Mouse (Mus musculus) erythroblast, adult 5-6 weeks (primary cell): ENCODE data around the gene Arl11. TPM values are rescaled to one million over a fixed set of nuclear protein-coding genes. Genes with fewer than 3 reads are reported as not detected.

Experiments
- ATAC-seq: replicated peaks from 2 replicates; pipeline ENCODE4 v1.8.0; 2016; ENCODE audit warnings: moderate number of reproducible peaks, mild to moderate bottlenecking, moderate TSS enrichment, inconsistent platforms; ENCODE audit not compliant: poor library complexity, low FRiP score, severe bottlenecking
- total RNA-seq, 2 experiments: library from RNA; stranded (forward) in 1 of 2; stranded (reverse) in 1 of 2; fragments of 150-400 nt in 1 of 2; fragments of 200-764, 138-1000 nt in 1 of 2; gene quantifications; 2 replicates each; pipeline versions ENCODE4 v1.2.3 to v1.2.4; 2015 to 2017; ENCODE audit warnings: low replicate concordance in 2 of 2

The Arl11 gene
- total RNA-seq (2015; ENCODE audit: low replicate concordance) (5.4 and 7.3 TPM in 2 replicates), total RNA-seq (2017; ENCODE audit: low replicate concordance) (2.3 and 2.9 TPM in 2 replicates)

DNA sequence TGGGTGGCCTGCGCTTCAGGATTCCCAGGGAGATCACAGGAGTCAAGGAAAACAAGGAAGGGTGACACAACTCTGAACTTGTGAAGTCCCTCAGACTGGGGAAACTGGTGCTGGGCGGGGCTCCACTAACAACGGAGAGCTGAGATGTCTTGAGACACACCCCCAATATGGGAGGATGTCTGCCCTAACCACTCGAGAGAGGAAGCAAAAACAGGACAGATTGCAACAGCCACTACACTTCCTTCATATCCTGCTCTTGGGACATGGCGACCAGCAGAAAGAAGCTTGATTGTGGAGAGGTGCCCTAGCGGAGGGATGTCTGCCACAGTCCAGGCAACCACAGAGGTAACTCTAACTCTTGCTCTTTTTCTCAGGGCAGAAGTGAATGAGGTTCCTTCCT is at the start of gene Arl11:
Gene Arl11, plus strand, starts transcription at position 161 of the 400 bp plus-strand sequence.
- ATAC-seq: no peak

DNA sequence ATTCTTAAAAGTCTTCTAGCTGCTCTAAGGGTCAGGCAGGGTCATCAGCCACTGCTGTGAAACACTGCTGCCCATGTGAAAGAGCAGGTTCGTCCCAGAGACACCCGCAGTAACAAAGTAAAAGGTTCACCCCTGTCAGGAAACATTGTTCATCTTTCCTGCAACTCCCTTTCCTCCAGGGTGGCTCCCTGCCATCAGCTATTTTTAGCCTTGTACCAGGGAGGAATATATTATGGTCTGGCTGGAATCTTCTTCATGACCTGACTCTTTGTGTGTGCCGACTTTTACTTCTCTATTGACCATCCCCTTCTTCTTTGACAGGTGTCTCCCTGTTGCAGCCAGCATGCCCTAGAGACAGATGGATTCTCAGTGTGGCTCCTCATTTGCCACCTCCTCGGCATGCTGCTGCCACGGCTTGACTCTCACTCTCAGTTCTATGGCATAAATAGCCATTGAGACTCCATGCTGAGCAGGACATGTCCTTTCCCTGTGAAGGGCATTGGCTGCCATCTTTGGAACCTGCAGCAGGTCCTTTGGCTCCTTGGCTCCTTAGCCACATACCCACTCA is 41.6 kb upstream of the Arl11 start:
- ATAC-seq: no peak

DNA sequence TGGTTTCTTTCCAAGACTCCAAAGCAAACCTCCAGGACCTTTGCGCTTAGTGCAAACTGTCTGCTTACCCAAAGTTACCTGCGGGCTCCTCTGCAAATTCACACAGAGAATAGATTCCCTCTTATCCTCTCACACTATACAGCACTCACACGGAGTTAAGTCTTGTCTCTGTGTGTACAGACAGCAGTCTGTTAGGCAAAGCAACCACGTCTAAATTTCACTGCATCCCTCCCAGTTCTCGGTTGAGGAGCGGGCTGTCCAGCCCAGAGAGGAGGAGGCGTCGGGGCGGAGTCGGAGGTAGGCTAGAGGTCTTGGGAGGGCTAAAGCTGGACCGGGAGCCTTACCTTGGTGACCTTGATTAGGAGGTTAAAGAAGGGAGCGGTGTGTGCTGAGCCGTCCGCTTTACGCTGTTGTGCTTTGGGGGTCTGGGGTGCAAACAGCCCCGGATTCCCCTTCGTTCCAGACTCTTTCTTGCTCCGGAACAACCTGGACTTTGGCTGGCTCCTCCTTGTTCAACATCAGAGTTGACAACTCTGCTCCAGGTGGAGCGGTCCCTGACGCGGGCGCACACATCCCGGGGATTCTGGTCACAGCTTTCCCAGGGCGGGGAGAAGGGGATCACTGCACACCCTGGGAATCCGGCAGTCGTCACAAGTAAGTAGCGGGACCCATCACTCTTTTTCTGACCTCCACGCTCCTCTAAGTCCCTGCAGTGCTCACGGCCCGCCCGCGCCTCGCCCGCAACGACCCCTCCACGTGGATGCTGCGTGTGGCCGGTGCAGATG is 34.9 kb upstream of the Arl11 start:
- ATAC-seq: no peak

DNA sequence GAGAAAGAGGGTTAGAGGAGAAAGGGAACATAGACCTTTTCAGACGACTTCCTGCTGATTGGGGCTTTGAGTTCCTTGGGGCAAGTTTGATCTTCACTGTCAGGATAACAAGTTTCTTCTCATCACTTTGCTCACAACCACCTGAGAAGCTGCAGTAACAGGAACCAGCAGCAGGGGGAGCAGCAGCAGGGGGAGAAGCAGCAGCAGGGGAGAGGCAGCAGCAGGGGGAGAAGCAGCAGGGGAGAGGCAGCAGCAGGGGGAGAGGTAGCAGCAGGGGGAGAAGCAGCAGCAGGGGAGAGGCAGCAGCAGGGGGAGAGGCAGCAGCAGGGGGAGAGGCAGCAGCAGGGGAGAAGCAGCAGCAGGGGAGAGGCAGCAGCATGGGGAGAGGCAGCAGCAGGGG is 32.3 kb upstream of the Arl11 start:
- ATAC-seq: no peak

DNA sequence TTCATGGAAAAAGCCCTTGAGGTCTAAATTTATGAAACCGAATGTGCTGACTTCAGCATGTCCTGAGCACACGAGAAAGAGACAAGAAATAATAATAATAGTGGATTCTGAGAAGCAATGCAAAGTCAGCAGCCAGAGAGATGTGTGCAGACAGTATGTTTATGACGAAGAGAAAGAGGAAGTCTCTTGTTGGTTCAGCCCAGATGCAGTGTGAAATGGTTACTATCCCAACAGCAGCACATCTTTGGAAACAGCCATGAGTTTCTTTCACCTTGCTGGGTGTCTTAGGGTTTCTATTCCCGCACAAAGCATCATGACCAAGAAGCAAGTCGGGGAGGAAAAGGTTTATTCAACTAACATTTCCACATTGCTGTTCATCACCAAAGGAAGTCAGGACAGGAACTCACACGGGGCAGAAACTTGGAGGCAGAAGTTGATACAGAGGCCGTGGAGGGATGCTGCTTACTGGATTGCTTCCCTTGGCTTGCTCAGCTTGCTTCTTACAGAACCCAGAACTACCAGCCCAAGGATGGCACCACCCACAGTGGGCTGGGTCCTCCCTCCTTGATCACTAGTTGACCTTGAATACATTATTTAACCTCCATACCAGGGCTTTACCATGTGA is 30.8 kb upstream of the Arl11 start:
- ATAC-seq: no peak

DNA sequence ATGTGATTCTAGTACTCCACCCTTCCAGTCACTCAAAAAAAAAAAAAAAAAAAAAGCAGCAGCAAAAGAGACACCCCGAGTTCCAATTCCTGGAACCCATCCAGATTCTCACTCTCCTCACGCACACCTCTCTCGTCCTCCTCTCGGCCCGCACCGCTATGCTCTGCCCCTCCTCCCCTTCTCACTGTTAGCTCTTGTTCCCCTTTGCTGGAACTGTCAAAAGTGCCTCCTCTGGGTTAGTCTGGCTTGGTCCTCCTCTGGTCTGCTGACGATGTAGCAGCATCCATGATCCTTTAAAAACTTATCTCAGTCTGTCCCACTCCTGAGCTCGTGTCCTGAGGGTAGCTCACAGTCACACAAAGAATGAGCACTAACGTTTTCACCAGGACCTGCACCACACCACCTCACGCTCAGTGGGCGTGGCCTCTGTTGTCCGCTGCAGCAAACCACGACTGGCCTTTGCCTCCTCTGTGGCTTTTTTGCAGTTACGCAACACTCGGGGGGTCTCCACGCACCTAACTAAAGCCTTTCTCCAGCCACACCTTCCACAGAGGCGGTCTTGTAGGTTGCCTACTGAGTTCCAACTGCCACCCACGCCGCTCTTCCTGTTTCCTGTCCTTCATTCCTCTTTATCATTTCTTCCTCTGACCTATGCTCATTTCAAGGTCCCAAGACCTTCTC is 20.8 kb upstream of the Arl11 start:
- no peak for ATAC-seq

DNA sequence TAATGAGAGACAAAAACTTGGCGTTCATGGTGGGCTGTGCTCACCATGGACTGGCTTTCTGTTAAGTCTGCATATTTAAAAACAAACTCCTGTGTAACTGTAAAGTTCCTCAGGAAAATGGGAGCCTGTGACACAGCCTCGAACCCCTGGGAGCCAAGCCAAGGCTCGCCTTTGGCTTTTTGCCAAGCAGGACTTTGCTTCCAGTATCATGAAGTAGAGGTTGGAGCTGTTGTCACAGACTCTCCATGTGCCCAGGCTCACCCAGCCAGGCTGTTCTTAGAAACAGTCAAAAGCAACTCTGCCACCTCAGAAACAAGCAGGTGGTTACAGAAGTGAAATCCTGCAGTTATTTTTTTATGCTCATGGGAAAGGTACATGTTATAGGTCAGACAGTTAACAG is 18.9 kb upstream of the Arl11 start:
- no peak for ATAC-seq

DNA sequence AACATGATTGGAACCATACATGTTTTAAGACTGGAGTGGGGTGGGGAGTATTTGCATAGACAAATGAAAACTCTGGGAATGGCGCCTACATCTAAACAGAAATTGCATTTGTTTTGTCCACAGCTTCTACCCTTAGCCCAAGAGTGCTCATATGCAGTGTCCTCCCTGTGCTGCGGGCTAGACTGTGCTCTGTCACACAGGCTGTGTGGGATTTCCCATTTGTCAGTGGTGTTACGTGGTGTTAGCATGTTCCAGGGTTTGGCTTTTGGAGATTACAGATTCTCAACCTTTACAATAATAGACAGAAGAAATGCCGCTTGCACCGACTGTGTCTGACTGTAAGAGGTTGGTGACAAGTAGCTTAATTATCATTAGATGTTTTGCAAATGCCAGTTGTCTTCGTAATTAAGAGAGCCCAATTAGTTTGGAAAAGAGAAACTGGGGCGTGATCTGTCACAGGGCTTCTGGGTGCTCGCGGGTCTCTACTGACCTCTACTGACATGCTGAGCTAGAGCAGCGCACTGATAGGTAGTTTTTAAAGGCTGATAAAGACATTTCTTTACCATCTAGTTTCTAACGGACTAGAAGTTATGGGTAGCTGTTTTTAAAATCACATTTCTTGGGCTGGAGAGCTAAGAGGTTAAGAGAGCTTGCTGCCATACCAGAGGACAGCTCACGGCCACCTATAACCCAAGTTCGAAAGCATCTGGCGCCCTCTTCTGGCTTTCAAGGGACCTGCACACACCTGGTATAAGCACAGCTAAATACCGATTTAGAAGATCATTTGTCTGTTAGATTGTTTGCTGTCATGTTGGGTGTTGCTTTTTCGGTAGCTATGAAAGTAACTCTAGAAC is 15.4 kb upstream of the Arl11 start:
- ATAC-seq: peak; percentile 77

DNA sequence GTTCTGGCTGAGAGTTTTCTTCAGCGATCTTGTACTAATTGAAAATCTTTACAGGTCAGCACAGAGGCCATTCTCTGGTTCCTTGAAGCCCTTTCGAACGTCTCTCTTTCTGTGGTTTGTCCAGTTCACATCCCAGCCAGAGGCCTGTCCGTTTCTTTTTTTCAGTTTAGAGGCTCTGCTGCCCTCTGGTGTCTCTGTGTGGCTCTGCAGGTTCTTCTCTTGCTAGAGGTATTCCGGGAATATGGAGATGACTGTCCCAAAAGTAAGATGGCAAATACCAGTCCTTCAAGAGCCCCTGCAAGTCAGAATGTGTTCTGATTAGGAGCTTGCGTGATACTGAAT is 14.8 kb upstream of the Arl11 start:
- 0 out of 2 replicates have a peak, but pooled peaks have one; percentile 39 for ATAC-seq

DNA sequence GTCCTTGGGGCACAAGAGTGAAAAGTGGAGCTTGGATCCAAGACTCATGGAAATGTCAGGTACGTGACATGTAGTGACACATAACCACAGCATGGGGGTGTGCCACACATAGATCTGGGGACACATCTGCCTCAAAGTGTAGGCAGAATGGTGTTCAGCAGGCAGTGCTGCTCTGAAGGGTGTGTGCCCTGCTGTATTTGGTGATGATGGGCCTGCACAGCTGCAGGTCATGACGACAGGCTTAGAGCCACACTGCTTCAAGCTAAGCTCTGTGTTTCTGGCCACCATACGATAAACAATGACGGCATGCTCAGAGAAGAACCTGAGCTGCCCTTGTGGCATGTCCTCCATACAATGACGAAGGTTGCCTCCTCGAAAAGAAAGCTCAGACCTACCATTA is 9.7 kb upstream of the Arl11 start:
- ATAC-seq: no peak

DNA sequence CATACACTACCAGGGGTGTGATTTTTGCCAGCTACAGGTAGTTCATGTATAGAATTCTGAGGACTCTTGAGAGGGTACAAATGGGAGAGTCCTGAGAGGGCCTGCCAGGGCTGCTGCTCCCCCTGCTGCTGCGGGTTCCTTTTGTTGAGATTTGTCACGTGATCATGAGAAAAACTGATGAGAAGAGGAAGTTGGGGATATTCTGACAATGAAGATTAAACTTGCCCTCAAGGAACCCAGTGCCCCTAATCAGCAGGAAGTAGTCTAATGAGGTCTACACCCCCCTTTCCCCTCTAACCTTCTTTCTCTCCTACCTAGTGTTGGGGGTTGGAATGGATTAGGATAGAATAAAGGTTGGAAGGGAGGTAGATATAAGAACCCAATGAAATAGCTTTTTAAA is 8.2 kb upstream of the Arl11 start:
- no peak for ATAC-seq

DNA sequence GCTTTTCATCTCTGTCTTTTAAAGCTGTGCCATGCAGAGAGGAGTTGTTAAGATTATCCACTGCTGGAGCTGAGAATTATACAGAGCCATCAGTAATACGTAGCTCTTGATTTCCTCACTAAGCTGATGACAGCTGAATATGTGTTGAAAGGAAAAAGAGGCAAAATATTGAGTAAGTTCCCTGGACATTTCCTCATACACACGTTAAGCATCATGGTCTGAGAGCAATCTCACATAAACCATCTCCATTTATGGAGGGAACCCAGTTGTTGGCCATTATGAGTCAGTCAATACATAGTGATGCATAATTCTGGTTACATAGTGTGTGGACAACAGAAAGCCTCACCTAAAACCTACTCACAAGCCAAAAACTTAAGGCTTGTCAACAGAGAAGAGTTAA is 7.1 kb upstream of the Arl11 start:
- ATAC-seq: no peak

DNA sequence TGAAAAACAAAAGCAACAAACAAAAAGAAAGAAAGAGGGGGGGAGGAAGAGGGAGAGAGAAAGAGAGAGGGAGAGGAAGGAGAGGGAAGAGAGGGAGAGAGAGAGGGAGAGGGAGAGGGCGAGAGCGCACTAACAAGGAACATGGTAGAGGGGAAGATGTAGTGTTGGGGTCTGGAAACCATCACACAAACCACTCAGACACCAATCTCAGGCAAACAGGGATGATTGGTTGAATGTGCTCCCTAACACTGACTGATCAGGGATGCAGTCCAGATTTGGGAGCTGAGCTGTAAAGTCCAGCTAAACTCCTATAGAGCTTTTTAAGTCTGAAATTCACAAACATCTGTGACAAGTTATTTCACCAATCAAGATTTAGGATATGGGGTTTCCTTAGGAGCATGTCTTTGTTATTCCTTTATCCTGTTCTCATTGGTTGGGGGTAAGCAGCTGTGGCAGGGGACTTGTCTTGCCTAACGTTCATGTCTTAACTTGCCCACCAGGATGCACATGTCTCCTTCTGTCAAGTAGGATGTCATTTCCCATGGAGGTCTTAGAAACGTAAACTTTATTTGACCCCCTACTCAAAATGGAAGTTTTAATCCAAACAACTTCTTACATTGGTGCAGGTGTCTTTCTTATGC is 5.5 kb upstream of the Arl11 start:
- ATAC-seq: no peak

DNA sequence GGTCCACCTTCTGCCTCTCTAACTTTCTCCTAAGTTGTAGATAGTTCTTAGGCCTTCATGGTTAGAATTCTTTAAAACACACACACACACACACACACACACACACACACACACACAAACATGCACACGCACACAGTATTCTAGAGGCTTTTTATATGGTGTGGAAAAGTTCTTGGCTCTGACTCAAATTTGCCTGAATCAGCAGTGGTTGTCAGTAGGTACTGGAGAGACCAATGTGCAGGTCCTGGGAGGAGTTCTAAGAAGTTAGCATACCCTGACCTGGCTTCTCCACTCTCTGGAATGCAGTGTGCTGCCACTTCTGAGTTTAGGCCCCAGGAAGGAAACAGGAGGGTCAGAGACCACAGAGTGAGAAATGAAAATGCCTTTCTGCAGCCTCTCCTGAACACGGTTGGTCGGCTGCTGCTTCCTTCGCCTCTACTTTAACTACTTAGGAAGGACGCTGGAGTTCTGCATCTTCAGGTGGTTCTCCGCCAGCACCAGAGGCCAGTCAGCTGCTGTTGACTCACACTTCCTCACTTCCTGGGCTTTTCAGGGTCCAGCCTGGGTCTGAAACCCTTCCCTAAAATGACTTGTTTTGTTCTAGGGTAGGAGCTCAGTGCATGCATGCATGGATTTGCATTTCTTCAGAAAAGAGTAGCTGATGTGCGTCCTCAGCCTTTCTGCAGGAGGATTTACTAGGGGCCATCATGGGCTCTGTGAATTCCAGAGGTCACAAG is 651 bp downstream of the Arl11 start:
- no peak for ATAC-seq

DNA sequence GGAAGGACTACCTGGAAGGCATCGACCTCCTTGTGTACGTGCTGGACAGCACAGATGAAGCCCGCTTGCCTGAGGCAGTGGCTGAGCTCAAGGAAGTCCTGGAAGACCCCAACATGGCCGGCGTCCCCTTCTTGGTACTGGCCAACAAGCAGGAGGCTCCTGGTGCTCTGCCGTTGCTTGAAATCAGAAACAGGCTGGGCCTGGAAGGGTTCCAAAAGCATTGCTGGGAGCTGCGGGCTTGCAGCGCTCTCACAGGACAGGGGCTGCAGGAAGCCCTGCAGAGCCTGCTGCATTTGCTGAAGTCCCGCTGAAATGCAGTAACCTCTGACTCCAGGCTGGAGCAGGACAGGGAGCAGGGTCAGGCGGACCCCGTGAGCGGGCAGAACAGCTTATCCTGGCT is 1.4 kb downstream of the Arl11 start:
- no peak for ATAC-seq

DNA sequence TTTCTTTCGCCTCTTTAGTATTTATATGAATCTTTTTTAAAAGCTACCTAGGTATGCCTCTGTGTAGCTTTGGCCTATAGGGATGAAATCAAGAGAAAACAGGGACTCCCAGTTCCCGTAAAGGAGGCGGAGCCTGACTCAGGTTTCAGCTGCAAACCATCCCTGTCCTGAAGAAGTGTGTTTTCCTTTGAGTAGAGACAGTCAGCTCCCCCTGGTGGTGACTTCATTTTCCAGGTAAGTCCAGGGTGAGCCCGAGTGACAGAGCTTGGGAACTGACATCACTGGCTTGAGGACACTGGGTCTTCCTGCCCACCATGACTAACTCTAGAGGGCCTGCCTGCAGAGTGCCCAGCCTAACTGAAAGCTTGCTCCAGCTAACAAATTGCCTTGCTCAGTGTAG is 7.3 kb downstream of the Arl11 start:
- no peak for ATAC-seq

DNA sequence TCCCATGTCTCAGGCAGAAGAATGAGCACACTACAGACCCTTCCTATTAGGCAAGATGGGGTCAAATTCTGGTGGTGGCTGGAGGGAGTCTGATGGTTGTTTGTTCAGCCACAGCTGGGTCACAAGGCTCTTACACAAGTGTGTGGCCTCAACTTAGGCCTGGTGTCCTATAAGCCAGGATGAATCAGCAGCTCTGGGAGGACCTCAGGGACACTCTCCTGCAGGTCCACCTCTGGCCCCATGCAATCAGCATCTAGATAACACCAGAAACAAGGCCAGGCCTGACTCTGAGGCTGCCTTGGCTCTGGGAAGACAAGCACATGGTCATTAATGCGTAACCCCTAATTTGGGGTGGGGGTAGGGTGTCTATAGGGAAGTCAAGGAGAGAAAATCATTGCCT is 11.2 kb downstream of the Arl11 start:
- ATAC-seq: no peak

DNA sequence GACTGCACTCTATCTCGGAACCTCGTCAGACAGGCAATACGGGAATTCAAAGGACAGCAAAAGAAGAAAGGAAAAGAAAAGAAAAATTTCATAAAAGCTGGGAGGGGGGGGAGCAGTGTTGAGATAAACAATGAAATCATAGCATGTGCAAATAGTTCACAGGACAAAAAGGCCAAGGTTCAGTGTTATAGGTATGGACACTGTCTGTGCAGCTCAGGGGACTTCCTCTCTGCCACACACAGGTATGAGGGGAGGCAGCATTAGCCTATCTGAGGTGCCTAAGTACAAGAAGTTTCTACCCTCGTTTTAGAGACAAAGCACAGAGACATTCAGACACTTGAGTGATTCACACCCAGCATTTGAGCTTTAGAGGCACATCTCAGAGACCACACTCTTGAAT is 11.6 kb downstream of the Arl11 start:
- no peak for ATAC-seq

DNA sequence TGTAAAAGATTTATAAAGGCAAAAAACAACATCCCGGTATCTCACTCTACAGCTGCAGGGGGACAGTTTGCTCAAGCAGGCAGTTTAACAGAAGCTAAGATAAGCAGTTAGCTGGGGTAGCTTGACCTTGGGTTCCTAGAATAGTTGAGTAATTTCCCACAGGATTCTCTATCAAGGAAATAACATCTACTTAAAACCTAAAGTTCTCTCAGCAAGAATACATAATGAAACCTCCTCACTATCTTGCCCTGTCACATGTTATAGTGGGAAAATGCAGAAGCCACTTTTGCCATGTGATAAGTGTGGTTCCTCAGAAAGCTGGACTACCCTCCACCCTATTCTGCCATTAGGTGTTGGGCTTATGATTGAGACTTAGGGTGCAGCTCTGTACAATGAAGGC is 13.2 kb downstream of the Arl11 start:
- no peak for ATAC-seq
